Mouse (Mus musculus) stomach, postnatal 0 days (tissue): ENCODE data around the gene Ttll11.

Source experiments
- CTCF ChIP-seq: IDR thresholded peaks from 2 replicates; pipeline ENCODE4 v1.5.1; 2016; ENCODE audit warnings: antibody characterized with exemption, low read depth, mild to moderate bottlenecking, moderate library complexity
- EP300 ChIP-seq: optimal IDR thresholded peaks from 2 replicates; pipeline ENCODE3; 2016; ENCODE audit warnings: antibody characterized with exemption

- TF ChIP-seq CTCF = no peak
- no peak for TF ChIP-seq EP300
Observed at GRCm38 (mm10) chr2:35783368-35783767, 196.3 kb downstream of the Ttll11 start.
